Mouse (Mus musculus): Measurements from ENCODE around the gene Psmd13. TPM values are rescaled to one million over a fixed set of nuclear protein-coding genes. Genes with fewer than 3 reads are reported as not detected.

Gene Psmd13
- polyA plus RNA-seq, 1 experiment from 2014 or later: 254 TPM

DNA sequence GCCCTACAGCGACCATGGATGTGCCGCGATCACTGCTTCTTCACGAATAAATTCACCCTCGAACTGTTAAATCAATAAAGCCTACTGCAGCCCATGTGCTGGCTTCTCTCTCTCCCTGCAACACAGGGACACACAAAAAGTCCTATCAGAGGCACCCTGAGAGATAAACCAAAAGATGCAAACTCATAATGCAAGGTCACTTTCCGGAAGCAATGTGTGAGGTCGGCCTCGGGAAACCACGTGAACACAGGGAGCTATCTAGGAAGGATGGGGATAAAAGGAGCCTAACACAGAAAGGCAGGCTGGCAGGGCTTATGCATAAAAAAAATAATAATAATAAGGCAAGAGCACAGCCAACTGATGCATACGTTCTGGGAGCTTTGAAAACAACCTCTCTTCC, 35.1 kb upstream of the Psmd13 start:
- Histone ChIP-seq H3K9me3 (replicated peaks) (no peaks in the 10 kb centered on the region), H3K27me3 (replicated peaks) (peaks cover 22% of the 10 kb centered on the region), H3K4me3 (replicated peaks) (no peak overlapping the region), H3K36me3 (peaks cover 7% of the 10 kb centered on the region), H3K4me1 (no peaks in the 10 kb centered on the region), H3K4me2 (no peak overlapping the region), H3K9ac (replicated peaks) (no peak overlapping the region), H3K27ac (replicated peaks) (no peak overlapping the region)
- WGBS: 86% methylated on average over 10 of the region's 10 CpGs
- no peak for ATAC-seq (ENCODE audit: low FRiP score)

DNA sequence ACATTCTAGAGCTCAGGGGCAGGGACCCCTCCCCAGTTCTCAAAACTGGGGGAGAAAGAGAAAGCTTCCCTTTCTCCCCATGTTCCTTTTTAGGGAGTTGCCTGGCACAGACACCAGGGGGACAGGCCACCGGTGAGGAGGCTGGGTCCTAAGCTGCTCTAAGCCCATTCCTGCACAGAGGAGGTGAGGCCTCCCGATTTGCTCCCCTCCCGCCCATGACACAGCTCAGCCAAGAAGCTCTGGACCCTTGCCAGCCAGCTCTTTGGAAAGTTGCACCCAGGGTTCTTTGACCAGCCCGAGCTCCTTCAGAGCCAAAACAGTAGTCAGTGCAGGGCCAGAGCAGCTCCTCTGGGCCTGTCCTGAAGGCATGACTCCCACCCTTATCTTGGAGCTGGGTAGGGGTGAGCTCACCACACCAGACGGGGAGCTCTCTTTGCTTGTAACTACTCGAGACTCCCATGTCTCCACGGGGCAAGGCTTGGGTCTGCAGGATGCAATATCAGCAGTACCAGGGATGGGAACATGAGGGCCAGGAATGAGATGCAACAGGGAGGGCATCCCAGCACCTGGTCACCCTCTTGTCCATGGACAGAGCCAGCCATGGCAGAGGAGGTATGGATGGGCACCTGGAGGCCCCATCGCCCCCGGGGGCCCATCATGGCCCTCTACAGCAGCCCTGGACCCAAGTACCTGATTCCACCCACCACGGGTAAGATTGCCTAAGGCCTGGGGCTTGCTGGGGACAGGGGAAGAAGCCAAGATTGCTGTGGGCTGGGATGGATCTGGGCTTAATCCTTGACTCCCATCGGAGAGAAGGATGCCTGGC, 33.8 kb upstream of the Psmd13 start, which contains the start of gene Odf3:
TSS of gene Odf3 (plus strand) at position 51 of the 826 bp plus-strand sequence.
- Histone ChIP-seq H3K4me3 (replicated peaks) (no peak within 1 kb of the TSS), H3K4me2 (no peak within 1 kb of the TSS), H3K27ac (replicated peaks) (no peak within 1 kb of the TSS), H3K9me3 (replicated peaks) (no peaks in the 10 kb centered on the region), H3K9ac (replicated peaks) (no peak within 1 kb of the TSS), H3K27me3 (replicated peaks) (peaks cover 11% of the 10 kb centered on the region), H3K36me3 (peaks cover 20% of the 10 kb centered on the region), H3K4me1 (no peaks in the 10 kb centered on the region)
- 66% methylated on average over 11 of the region's 11 CpGs for WGBS
- ATAC-seq (ENCODE audit: low FRiP score): no peak

DNA sequence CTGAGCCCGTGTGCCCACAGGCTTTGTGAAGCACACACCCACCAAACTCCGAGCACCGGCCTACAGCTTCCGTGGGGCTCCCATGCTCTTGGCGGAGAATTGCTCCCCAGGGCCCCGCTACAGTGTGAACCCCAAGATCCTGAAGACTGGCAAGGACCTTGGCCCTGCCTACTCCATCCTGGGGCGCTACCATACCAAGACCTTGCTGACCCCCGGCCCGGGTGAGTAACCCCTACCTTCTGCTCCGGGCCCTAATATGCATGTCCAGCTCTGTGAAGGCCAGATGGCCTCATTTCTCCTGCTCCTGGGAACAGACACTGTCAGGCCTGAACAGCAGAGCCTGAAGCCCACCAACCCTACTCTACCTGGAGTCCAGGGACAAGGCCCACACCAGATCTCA, 33.2 kb upstream of the Psmd13 start:
- Histone ChIP-seq H3K27ac (replicated peaks) (no peak overlapping the region), H3K36me3 (peaks cover 26% of the 10 kb centered on the region), H3K4me2 (no peak overlapping the region), H3K9me3 (replicated peaks) (no peaks in the 10 kb centered on the region), H3K27me3 (replicated peaks) (peaks cover 7% of the 10 kb centered on the region; the same call in 1 of the 2 replicates), H3K9ac (replicated peaks) (no peak overlapping the region), H3K4me3 (replicated peaks) (no peak overlapping the region), H3K4me1 (no peaks in the 10 kb centered on the region)
- 92% methylated on average over 10 of the region's 10 CpGs for WGBS
- no peak for ATAC-seq (ENCODE audit: low FRiP score)

DNA sequence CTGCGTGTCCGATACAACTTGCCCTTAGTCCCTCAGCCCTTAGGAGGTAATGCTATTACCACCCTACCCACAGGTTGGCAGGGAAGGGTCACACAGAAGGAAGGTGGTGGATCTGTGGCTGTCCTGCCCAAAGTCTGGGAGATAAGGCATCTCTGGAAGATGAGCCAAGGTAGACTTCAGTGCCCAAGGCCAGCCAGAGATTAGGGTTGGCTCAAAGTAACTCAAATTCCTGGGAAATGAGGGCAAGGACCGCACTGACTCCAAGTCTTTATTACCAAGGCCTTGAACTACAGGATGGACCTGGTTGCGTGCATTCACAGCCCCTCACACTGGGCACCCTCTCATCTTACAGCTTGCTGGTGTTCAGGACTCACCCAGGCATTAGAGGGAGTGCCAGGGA, 29.9 kb upstream of the Psmd13 start:
- Histone ChIP-seq H3K27me3 (replicated peaks) (no peaks in the 10 kb centered on the region), H3K4me2 (no peak overlapping the region), H3K9ac (replicated peaks) (no peak overlapping the region), H3K9me3 (replicated peaks) (no peaks in the 10 kb centered on the region), H3K36me3 (peaks cover 36% of the 10 kb centered on the region), H3K4me1 (peaks cover 12% of the 10 kb centered on the region), H3K4me3 (replicated peaks) (no peak overlapping the region), H3K27ac (replicated peaks) (no peak overlapping the region)
- no peak for ATAC-seq (ENCODE audit: low FRiP score)
- 97% methylated on average over 4 of the region's 4 CpGs for WGBS

DNA sequence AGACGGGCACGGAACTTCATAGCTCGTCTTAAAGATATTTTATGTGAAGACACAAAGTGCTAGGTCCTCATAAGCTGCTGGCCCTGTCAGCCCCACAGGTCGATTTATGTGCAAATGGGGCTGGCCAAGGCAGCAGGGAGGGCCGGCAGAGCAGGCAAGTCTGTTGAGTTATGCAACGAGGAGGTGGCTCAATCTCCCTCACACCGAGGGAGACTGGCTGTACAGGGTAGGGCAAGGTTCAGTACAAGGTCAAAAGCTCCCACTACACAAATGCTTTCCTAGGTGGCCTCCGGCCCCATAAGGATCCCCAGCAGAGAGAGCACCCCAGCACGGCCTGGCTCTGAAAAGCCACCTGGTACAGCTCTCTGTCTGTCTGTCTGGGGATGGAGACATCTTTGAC, 28.4 kb upstream of the Psmd13 start:
- no peak for ATAC-seq (ENCODE audit: low FRiP score)
- Histone ChIP-seq H3K36me3 (peaks cover 36% of the 10 kb centered on the region), H3K4me3 (replicated peaks) (no peak overlapping the region), H3K27ac (replicated peaks) (no peak overlapping the region), H3K9ac (replicated peaks) (no peak overlapping the region), H3K27me3 (replicated peaks) (no peaks in the 10 kb centered on the region), H3K4me1 (peaks cover 20% of the 10 kb centered on the region), H3K9me3 (replicated peaks) (no peaks in the 10 kb centered on the region), H3K4me2 (no peak overlapping the region)
- WGBS: 82% methylated on average over 9 of the region's 9 CpGs

DNA sequence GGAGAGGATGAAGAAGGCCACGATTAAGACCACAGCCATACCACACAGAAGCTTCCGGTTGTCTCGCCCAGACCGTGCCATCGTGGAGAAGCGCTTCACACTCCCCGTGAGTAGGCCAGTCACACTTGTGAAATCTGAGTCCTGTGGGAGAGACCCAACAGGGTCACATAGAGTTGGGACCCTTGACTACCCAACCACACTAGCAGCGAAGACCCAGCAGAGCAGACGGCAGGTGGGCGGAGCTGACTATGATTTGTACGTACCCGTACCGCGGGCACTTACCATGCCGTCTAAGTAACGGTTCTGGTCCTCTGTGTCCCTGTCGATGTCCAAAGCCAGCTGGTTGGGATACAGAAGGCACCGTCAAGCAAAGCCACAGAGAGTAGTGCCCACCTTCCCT, 27.3 kb upstream of the Psmd13 start:
- Histone ChIP-seq H3K27ac (replicated peaks) (no peak overlapping the region), H3K9me3 (replicated peaks) (no peaks in the 10 kb centered on the region), H3K4me3 (replicated peaks) (no peak overlapping the region), H3K27me3 (replicated peaks) (no peaks in the 10 kb centered on the region), H3K36me3 (peaks cover 45% of the 10 kb centered on the region), H3K4me2 (0 out of 2 replicates have a peak overlapping the region, but pooled peaks have one; percentile 95), H3K9ac (replicated peaks) (no peak overlapping the region), H3K4me1 (peaks cover 31% of the 10 kb centered on the region)
- ATAC-seq (ENCODE audit: low FRiP score): no peak
- WGBS: 94% methylated on average over 18 of the region's 18 CpGs

DNA sequence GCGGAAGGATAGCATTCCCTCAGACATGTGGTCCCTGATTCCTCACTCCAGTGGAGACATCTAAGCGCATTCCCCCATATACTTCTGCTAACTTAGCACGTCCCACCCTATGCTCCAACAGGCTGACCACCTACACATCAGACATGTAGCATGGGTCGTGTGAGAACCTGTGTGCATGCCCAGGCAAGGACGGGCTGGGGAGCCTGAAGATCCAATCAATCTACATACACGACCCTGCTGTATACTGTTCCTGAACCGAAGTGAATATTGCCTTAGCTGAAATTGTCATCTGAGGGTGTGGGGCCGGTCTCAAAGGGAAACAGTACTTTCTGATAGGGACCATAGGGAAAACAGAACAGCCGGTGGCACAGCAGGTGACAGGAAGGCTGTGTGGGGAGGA, 26.6 kb upstream of the Psmd13 start:
- H3K27ac ChIP-seq (replicated peaks): no peak overlapping the region
- peak overlapping the region; percentile 95 for H3K4me3 ChIP-seq (replicated peaks)
- WGBS: 79% methylated on average over 9 of the region's 9 CpGs
- peak overlapping the region; percentile 94 for H3K9ac ChIP-seq (replicated peaks)
- peak overlapping the region; percentile 95 for H3K4me2 ChIP-seq
- no peak for ATAC-seq (ENCODE audit: low FRiP score)
- peaks cover 36% of the 10 kb centered on the region for H3K4me1 ChIP-seq
- H3K27me3 ChIP-seq (replicated peaks): no peaks in the 10 kb centered on the region
- H3K36me3 ChIP-seq: peaks cover 50% of the 10 kb centered on the region
- no peaks in the 10 kb centered on the region for H3K9me3 ChIP-seq (replicated peaks)

DNA sequence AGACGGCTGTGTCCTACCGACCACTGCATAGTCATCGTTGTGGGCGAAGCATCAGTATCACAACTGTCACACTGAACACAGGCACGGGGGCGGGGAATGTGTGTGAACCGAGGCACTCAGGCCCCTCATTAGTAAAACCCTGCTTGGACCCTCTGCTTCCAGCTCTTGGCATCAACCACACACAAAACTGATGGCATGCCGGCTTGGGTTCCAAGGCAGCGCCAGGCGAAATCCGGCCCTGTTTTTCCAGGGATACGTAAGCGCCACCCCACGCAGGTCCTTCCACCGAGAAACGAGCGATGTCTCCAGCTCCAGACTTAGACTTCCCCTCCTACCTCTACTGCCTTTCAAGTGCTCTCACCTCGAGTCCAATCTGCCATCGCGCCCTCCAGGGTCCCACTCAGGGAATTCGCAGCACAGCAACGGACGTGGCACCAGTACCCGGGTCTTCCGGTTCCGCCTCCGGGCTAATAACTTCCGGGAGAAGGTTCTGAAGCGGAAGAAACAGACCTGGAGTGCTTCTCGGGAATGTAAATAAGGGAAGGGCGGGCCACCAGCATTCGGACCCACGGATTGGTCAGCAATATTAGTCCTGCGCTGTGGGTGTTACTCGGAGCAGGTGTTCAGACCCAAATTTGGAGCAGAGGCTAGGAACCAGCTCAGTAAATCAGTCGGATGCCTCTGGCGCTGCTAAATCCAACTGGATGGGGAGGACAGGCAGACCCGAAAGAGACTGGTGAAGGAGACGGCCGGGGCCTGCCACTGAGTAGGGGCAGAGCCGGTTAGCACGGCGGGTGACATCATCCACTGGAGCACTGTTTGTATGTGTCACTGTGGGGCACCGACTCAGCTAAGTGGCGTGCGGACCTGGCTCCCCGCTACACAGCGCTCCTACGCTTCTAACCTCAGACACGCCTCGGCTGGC, 25.6 kb upstream of the Psmd13 start, which contains the start of gene Gm45785:
TSS of gene Gm45785 (minus strand) at position 472 of the 925 bp plus-strand sequence.
- H3K27ac ChIP-seq (replicated peaks): peak within 1 kb of the TSS; percentile 93
- H3K4me3 ChIP-seq (replicated peaks): peak within 1 kb of the TSS; percentile 95
- H3K4me1 ChIP-seq: peaks cover 38% of the 10 kb centered on the region
- peaks cover 55% of the 10 kb centered on the region for H3K36me3 ChIP-seq
- H3K4me2 ChIP-seq: peak within 1 kb of the TSS; percentile 95
- H3K9me3 ChIP-seq (replicated peaks): no peaks in the 10 kb centered on the region
- WGBS: 2% methylated on average over 51 of the region's 51 CpGs
- H3K9ac ChIP-seq (replicated peaks): peak within 1 kb of the TSS; percentile 94
- ATAC-seq (ENCODE audit: low FRiP score): peak; percentile 77
- H3K27me3 ChIP-seq (replicated peaks): no peaks in the 10 kb centered on the region

DNA sequence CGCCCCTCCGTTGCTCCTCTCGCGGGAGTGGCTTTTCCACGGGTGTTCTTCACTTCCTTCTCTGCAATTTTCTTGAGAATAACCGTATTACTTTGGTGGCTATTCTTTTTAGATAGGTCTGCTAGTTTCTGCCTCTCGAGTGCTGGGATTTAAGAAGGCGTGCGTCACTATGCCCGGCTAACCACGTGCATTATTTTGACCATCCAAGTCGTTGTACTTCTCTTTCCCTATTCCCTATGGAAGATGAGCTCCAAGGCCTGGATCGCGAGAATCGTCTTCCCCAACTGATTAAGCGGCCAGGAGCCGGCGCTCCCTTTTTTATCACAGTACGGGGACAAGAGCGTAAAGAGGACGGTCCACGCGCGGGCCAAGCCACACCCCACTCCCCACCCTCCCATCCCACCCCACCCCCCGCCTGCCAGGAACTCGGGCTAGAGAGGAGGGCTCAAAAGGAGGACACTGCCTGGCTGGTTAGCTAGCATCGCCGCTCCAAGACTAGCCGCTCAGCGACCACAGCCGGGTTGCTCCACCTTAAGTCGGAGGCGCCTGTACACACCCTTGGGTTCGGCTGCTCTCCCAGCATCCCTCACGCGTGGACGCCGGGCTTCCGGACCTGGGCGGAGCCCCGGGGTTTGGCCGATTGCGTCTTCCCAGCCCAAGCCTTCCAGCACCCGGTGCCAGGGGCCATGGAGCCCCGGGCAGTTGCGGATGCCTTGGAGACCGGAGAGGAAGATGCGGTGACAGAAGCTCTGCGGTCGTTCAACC, 24.8 kb upstream of the Psmd13 start, which contains the start of gene Ric8a:
TSS of gene Ric8a (plus strand) at position 173 of the 765 bp plus-strand sequence.
- peak within 1 kb of the TSS; percentile 94 for H3K9ac ChIP-seq (replicated peaks)
- peaks cover 38% of the 10 kb centered on the region for H3K4me1 ChIP-seq
- no peaks in the 10 kb centered on the region for H3K9me3 ChIP-seq (replicated peaks)
- peak; percentile 81 for ATAC-seq (ENCODE audit: low FRiP score)
- H3K27ac ChIP-seq (replicated peaks): peak within 1 kb of the TSS; percentile 93
- no peaks in the 10 kb centered on the region for H3K27me3 ChIP-seq (replicated peaks)
- WGBS: under 1% methylated on average over 50 of the region's 50 CpGs
- H3K4me2 ChIP-seq: peak within 1 kb of the TSS; percentile 95
- peak within 1 kb of the TSS; percentile 95 for H3K4me3 ChIP-seq (replicated peaks)
- peaks cover 57% of the 10 kb centered on the region for H3K36me3 ChIP-seq

DNA sequence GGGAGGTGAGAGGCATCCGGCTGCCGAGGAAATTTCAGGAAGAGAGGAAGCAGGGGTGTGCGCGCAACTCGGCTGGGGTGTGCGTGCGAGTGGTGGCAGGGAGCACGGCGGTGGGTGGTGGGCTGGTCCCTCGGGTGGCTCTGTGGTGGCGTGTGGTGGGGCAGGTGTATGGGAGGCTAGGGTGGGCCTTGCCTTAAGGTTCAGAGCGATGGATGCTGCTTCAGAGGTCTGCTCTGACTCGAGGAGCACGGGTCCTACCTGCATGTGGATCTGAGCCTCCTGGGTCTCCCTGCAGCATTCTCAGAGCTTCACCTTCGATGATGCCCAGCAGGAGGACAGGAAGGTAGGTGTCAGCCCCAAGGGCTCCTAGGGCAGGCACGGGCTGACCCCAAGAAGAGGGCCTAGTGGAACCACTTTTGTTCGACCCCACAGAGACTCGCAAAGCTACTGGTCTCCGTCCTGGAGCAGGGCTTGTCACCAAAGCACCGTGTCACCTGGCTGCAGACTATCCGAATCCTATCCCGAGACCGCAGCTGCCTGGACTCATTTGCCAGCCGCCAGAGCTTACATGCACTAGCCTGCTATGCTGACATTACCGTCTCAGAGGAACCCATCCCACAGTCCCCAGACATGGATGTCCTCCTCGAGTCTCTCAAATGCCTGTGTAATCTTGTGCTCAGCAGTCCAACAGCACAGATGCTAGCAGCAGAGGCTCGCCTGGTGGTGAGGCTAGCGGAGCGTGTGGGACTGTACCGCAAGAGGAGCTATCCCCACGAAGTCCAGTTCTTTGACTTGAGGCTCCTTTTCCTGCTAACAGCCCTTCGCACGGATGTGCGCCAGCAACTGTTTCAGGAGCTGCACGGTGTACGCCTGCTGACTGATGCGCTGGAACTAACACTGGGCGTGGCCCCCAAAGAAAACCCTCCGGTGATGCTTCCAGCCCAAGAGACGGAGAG, 23.9 kb upstream of the Psmd13 start, which contains the start of gene Bet1l:
TSS of gene Bet1l (minus strand) at position 28 of the 956 bp plus-strand sequence.
- H3K27me3 ChIP-seq (replicated peaks): no peaks in the 10 kb centered on the region
- peak within 1 kb of the TSS; percentile 93 for H3K27ac ChIP-seq (replicated peaks)
- H3K4me3 ChIP-seq (replicated peaks): peak within 1 kb of the TSS; percentile 95
- H3K9ac ChIP-seq (replicated peaks): peak within 1 kb of the TSS; percentile 94
- H3K4me1 ChIP-seq: peaks cover 38% of the 10 kb centered on the region
- no peaks in the 10 kb centered on the region for H3K9me3 ChIP-seq (replicated peaks)
- H3K4me2 ChIP-seq: peak within 1 kb of the TSS; percentile 95
- 36% methylated on average over 40 of the region's 40 CpGs for WGBS
- peak; percentile 48 for ATAC-seq (ENCODE audit: low FRiP score)
- H3K36me3 ChIP-seq: peaks cover 57% of the 10 kb centered on the region
